Mouse (Mus musculus) liver, postnatal 0 days (tissue): ENCODE measurements around the gene Emx1. TPM values are rescaled to one million over a fixed set of nuclear protein-coding genes. Genes with fewer than 3 reads are reported as not detected.

Source experiments
- ATAC-seq: fragments of 200-750 bp; cut with Nextera tagmentation; 2 replicates; pipeline ENCODE4 v1.8.0; 2017; ENCODE audit warnings: mild to moderate bottlenecking, moderate library complexity
- DNase-seq: peaks from one replicate; pipeline ENCODE4 v3.0.0-alpha.2; 2016
- H3K27ac ChIP-seq: fragments of 300-500 bp; sonication (generic); 2 replicates; pipeline ENCODE4 v1.5.1; 2014; ENCODE audit warnings: antibody characterized with exemption, moderate library complexity, mild to moderate bottlenecking, low read depth
- H3K27me3 ChIP-seq: fragments of 300-500 bp; sonication (generic); 2 replicates; pipeline ENCODE4 v1.6.1; 2014; ENCODE audit warnings: low read length, control low read depth, mixed read lengths; ENCODE audit not compliant: insufficient read depth
- H3K36me3 ChIP-seq: fragments of 300-500 bp; sonication (generic); replicated peaks from 2 replicates; pipeline ENCODE4 v1.6.1; 2014; ENCODE audit warnings: mild to moderate bottlenecking, control low read depth, low read length, moderate library complexity, mixed read lengths; ENCODE audit not compliant: insufficient read depth
- H3K4me1 ChIP-seq: fragments of 300-500 bp; sonication (generic); 2 replicates; pipeline ENCODE4 v1.6.1; 2014; ENCODE audit warnings: antibody characterized with exemption, mild to moderate bottlenecking, control low read depth; ENCODE audit not compliant: insufficient read depth
- H3K4me2 ChIP-seq: fragments of 300-500 bp; sonication (generic); 2 replicates; pipeline ENCODE4 v1.6.1; 2014; ENCODE audit warnings: low read depth, mild to moderate bottlenecking, low read length, moderate library complexity, mixed read lengths
- H3K4me3 ChIP-seq: fragments of 300-500 bp; sonication (generic); 2 replicates; pipeline ENCODE4 v1.5.1; 2014; ENCODE audit warnings: low read depth, low read length
- H3K9ac ChIP-seq: fragments of 300-500 bp; sonication (generic); replicated peaks from 2 replicates; pipeline ENCODE4 v1.6.1; 2014; ENCODE audit warnings: mild to moderate bottlenecking, moderate library complexity
- H3K9me3 ChIP-seq: fragments of 300-500 bp; sonication (generic); 2 replicates; pipeline ENCODE4 v1.6.1; 2016; ENCODE audit warnings: mild to moderate bottlenecking, control low read depth, low read length, mixed read lengths
- CTCF ChIP-seq: sonication (generic); IDR thresholded peaks from 2 replicates; pipeline ENCODE4 v1.5.1; 2016; ENCODE audit warnings: antibody characterized with exemption, low read depth
- EP300 ChIP-seq: IDR thresholded peaks from 2 replicates; pipeline ENCODE4 v1.6.1; 2016; ENCODE audit warnings: antibody characterized with exemption, low read depth, mild to moderate bottlenecking
- WGBS: fragments of 180-500 bp; shearing (Covaris S2); extraction: QIAGEN DNeasy Blood & Tissue Kit; methylation state at CpG from one replicate; pipeline ENCODE4 v1.1.7; 2014; ENCODE audit not compliant: insufficient replicate concordance; 5-methylcytosine and 5-hydroxymethylcytosine counted together
- polyA plus RNA-seq: library from polyadenylated mRNA; unstranded; fragments of >200 nt; fragmentation: Nextera tagmentation; extraction: Ambion mirVana; gene quantifications from 2 replicates; pipeline ENCODE4 v1.2.1, GENCODE M21; 2015

The Emx1 gene
- polyA plus RNA-seq, 1 experiment from 2014 or later = not detected

GRCm38 (mm10) chr6:85160201-85160923 is 26.9 kb upstream of the Emx1 start:
- ATAC-seq (peak; percentile 88), DNase-seq (peak; percentile 76)
- TF ChIP-seq EP300 (no peak), CTCF (peak; percentile 88)
- no peaks in the 10 kb centered on the region for H3K9me3 ChIP-seq
- H3K4me3 ChIP-seq = no peak overlapping the region
- H3K4me2 ChIP-seq = no peak overlapping the region
- 32% methylated on average over 4 of the region's 4 CpGs for WGBS
- no peak overlapping the region for H3K27ac ChIP-seq
- H3K9ac ChIP-seq = no peak overlapping the region
- H3K27me3 ChIP-seq = no peaks in the 10 kb centered on the region
- H3K4me1 ChIP-seq = no peaks in the 10 kb centered on the region
- no peaks in the 10 kb centered on the region for H3K36me3 ChIP-seq

GRCm38 (mm10) chr6:85165440-85165921 is 21.8 kb upstream of the Emx1 start:
- DNase-seq (no peak), ATAC-seq (no peak)
- Histone ChIP-seq H3K4me3 (no peak overlapping the region), H3K27ac (no peak overlapping the region), H3K4me2 (no peak overlapping the region), H3K9me3 (no peaks in the 10 kb centered on the region), H3K27me3 (no peaks in the 10 kb centered on the region), H3K9ac (no peak overlapping the region), H3K36me3 (no peaks in the 10 kb centered on the region), H3K4me1 (no peaks in the 10 kb centered on the region)
- 61% methylated on average over 11 of the region's 11 CpGs for WGBS
- TF ChIP-seq CTCF = no peak
- TF ChIP-seq EP300 = no peak

- TF ChIP-seq EP300 = no peak
- TF ChIP-seq CTCF = no peak
- Histone ChIP-seq H3K4me3 (no peak overlapping the region), H3K36me3 (no peaks in the 10 kb centered on the region), H3K9ac (no peak overlapping the region), H3K4me2 (no peak overlapping the region), H3K9me3 (no peaks in the 10 kb centered on the region), H3K27me3 (peaks cover 5% of the 10 kb centered on the region), H3K27ac (no peak overlapping the region), H3K4me1 (no peaks in the 10 kb centered on the region)
- 64% methylated on average over 3 of the region's 3 CpGs for WGBS
- ATAC-seq (no peak), DNase-seq (no peak)
Observed at GRCm38 (mm10) chr6:85179569-85179968, 7.7 kb upstream of the Emx1 start.

- 41% methylated on average over 2 of the region's 2 CpGs for WGBS
Observed at GRCm38 (mm10) chr6:85180036-85180435, 7.2 kb upstream of the Emx1 start.

GRCm38 (mm10) chr6:85183951-85184350 is 3.3 kb upstream of the Emx1 start:
- Histone ChIP-seq H3K36me3 (no peaks in the 10 kb centered on the region), H3K27me3 (peaks cover 42% of the 10 kb centered on the region), H3K9ac (no peak overlapping the region), H3K4me1 (peaks cover 7% of the 10 kb centered on the region), H3K9me3 (no peaks in the 10 kb centered on the region), H3K4me3 (no peak overlapping the region), H3K4me2 (no peak overlapping the region), H3K27ac (no peak overlapping the region)
- 48% methylated on average over 3 of the region's 3 CpGs for WGBS
- ATAC-seq (no peak), DNase-seq (no peak)
- TF ChIP-seq CTCF = no peak
- TF ChIP-seq EP300 = no peak

More at GRCm38 (mm10) chr6:85180036-85180435, 7.2 kb upstream of the Emx1 start:
- DNase-seq (no peak), ATAC-seq (no peak)
- no peaks in the 10 kb centered on the region for H3K4me1 ChIP-seq
- no peak overlapping the region for H3K4me3 ChIP-seq
- no peak overlapping the region for H3K4me2 ChIP-seq
- TF ChIP-seq CTCF (no peak), EP300 (no peak)
- H3K9ac ChIP-seq = no peak overlapping the region
- peaks cover 7% of the 10 kb centered on the region for H3K27me3 ChIP-seq
- H3K36me3 ChIP-seq = no peaks in the 10 kb centered on the region
- no peaks in the 10 kb centered on the region for H3K9me3 ChIP-seq
- no peak overlapping the region for H3K27ac ChIP-seq

- H3K4me1 ChIP-seq = peaks cover 7% of the 10 kb centered on the region
- ATAC-seq (no peak), DNase-seq (no peak)
- H3K9me3 ChIP-seq = no peaks in the 10 kb centered on the region
- TF ChIP-seq CTCF = no peak
- H3K27ac ChIP-seq = no peak overlapping the region
- H3K4me3 ChIP-seq = no peak overlapping the region
- H3K4me2 ChIP-seq = no peak overlapping the region
- H3K36me3 ChIP-seq = no peaks in the 10 kb centered on the region
- peaks cover 64% of the 10 kb centered on the region for H3K27me3 ChIP-seq
- no peak overlapping the region for H3K9ac ChIP-seq
- WGBS = 3% methylated on average over 33 of the region's 33 CpGs
Observed at GRCm38 (mm10) chr6:85186033-85186743, 1.1 kb upstream of the Emx1 start.
